Mouse (Mus musculus) liver, embryonic 14.5 days (tissue): ENCODE measurements around the gene Cntnap2.

Source experiments
- CTCF ChIP-seq: IDR thresholded peaks from 2 replicates; pipeline ENCODE4 v1.5.1; 2016; ENCODE audit warnings: antibody characterized with exemption, low read depth, control low read depth
- EP300 ChIP-seq: IDR thresholded peaks from 2 replicates; pipeline ENCODE4 v1.6.1; 2016; ENCODE audit warnings: antibody characterized with exemption, low read depth

GRCm38 (mm10) chr6:47306954-47307353 is 2247.8 kb downstream of the Cntnap2 start:
- TF ChIP-seq CTCF (no peak), EP300 (no peak)
